ENCODE assay signal across 8 mouse cellular contexts in genomic region chr1:52953548-52953947, GRCm38 (mm10).
DNase-seq lines count a peak whose midpoint lies in the region; ATAC-seq lines count a peak whose summit lies in the region.

No protein-coding gene starts in this region.

- 36% methylated on average over 4 of the region's 4 CpGs for WGBS in heart, embryonic 15.5 days
- 27% methylated on average over 4 of the region's 4 CpGs for WGBS in intestine, embryonic 14.5 days
- WGBS in neural tube, embryonic 12.5 days = 4% methylated on average over 4 of the region's 4 CpGs

- H3K27me3 ChIP-seq in heart, embryonic 15.5 days = 0 out of 2 replicates have a peak, but pooled peaks cover 6% of the 10 kb centered on the region
- no peaks in the 10 kb centered on the region for H3K27me3 ChIP-seq in intestine, embryonic 14.5 days (replicated peaks; ENCODE audit: control insufficient read depth, insufficient read depth, low read length)
- H3K27me3 ChIP-seq in neural tube, embryonic 12.5 days (replicated peaks) = no peaks in the 10 kb centered on the region

- H3K36me3 ChIP-seq in heart, embryonic 15.5 days = no peaks in the 10 kb centered on the region
- H3K36me3 ChIP-seq in intestine, embryonic 14.5 days (ENCODE audit: control insufficient read depth, insufficient read depth, low read length) = no peaks in the 10 kb centered on the region
- no peaks in the 10 kb centered on the region for H3K36me3 ChIP-seq in neural tube, embryonic 12.5 days

- no peaks in the 10 kb centered on the region for H3K9me3 ChIP-seq in heart, embryonic 15.5 days (replicated peaks)
- H3K9me3 ChIP-seq in intestine, embryonic 14.5 days (ENCODE audit: control insufficient read depth, low read length) = no peaks in the 10 kb centered on the region
- H3K9me3 ChIP-seq in neural tube, embryonic 12.5 days = no peaks in the 10 kb centered on the region

- DNase-seq in heart, adult 9 months (ENCODE audit: low spot score in 2 of 2) = no peak
- DNase-seq in embryo, embryonic 11 days = peak; percentile 52
- DNase-seq in intestine, embryonic 14.5 days (ENCODE audit: low spot score) = no peak
- no peak for DNase-seq in layer of hippocampus, postnatal 10 days (ENCODE audit: low spot score in 2 of 2)
- no peak for DNase-seq in left cerebral cortex, postnatal 25 days (ENCODE audit: low spot score in 2 of 2)
- DNase-seq in testis, postnatal 14 days (ENCODE audit: low spot score) = no peak

- intact Hi-C loops in left cerebral cortex, postnatal 25 days (cut with DNase I) = loop anchor here (10.0 kb wide), 2 partner anchors 319 to 321 kb away; partner anchors contain the start of gene Nemp2

- no peak overlapping the region for H3K27ac ChIP-seq in heart, embryonic 15.5 days
- no peak overlapping the region for H3K27ac ChIP-seq in intestine, embryonic 14.5 days (ENCODE audit: low read depth)
- H3K27ac ChIP-seq in neural tube, embryonic 12.5 days = no peak overlapping the region

- H3K4me1 ChIP-seq in heart, embryonic 15.5 days (replicated peaks) = peaks cover 14% of the 10 kb centered on the region
- H3K4me1 ChIP-seq in intestine, embryonic 14.5 days (replicated peaks; ENCODE audit: control insufficient read depth, insufficient read depth, low read length) = peaks cover 3% of the 10 kb centered on the region; the same call in 1 of the 2 replicates
- H3K4me1 ChIP-seq in neural tube, embryonic 12.5 days = peaks cover 18% of the 10 kb centered on the region

- no peak overlapping the region for H3K9ac ChIP-seq in heart, embryonic 15.5 days
- H3K9ac ChIP-seq in intestine, embryonic 14.5 days (ENCODE audit: low read length) = no peak overlapping the region
- no peak overlapping the region for H3K9ac ChIP-seq in neural tube, embryonic 12.5 days

- H3K4me2 ChIP-seq in heart, embryonic 15.5 days = peak overlapping the region; percentile 96
- peak overlapping the region; percentile 85 for H3K4me2 ChIP-seq in intestine, embryonic 14.5 days (ENCODE audit: low read length)
- H3K4me2 ChIP-seq in neural tube, embryonic 12.5 days (replicated peaks) = peak overlapping the region; percentile 98

- no peak overlapping the region for H3K4me3 ChIP-seq in heart, embryonic 15.5 days
- no peak overlapping the region for H3K4me3 ChIP-seq in intestine, embryonic 14.5 days (ENCODE audit: low read depth, low read length)
- H3K4me3 ChIP-seq in neural tube, embryonic 12.5 days = no peak overlapping the region

- no peak for ATAC-seq in heart, embryonic 15.5 days (replicated peaks; ENCODE audit: insufficient number of reproducible peaks, insufficient read depth, low FRiP score, low read depth)
- ATAC-seq in intestine, embryonic 14.5 days (replicated peaks; ENCODE audit: low FRiP score, low TSS enrichment, low read depth) = no peak
- ATAC-seq in neural tube, embryonic 12.5 days (ENCODE audit: low FRiP score, low read depth) = peak; percentile 56
